Comparison of ENCODE assay signal across 8 mouse cellular contexts in genomic region chr9:67572790-67573682, GRCm38 (mm10). TPM values are rescaled to one million over a fixed set of nuclear protein-coding genes. Genes with fewer than 3 reads are reported as not detected.
DNase-seq lines count a peak whose midpoint lies in the region; ATAC-seq and TF ChIP-seq lines count a peak whose summit lies in the region.

No protein-coding gene starts in this region.

- H3K9ac ChIP-seq in CH12.LX (ENCODE audit: insufficient read depth, low read depth): no peak overlapping the region

- in situ Hi-C loops in CH12.LX (cut with MboI; ENCODE audit: low pct_ligation_motif_present, low pct_unique_long_range_greater_than_20kb, low sequenced_read_pairs): no loop called here

- TF ChIP-seq POLR2A in CH12.LX (IDR thresholded peaks at IDR 0.05; ENCODE audit: low read depth, low read length): no peak

- H3K4me3 ChIP-seq in CH12.LX (replicated peaks in 1 of 3; ENCODE audit: low read depth in 2 of 3, low read length in 2 of 3, poor library complexity in 1 of 3): no peak overlapping the region

- dilution Hi-C loops in CH12.LX (cut with MboI; ENCODE audit: extremely low pct_ligation_motif_present, extremely low pct_unique_long_range_greater_than_20kb, low sequenced_read_pairs): no loop called here

- DNase-seq in 3T3-L1 (ENCODE audit: low read depth, low spot score) (peak; percentile 76), CH12.LX (ENCODE audit: extremely low read depth) (peak; percentile 16)
- DNase-seq in fibroblast of lung, adult 2 months (ENCODE audit: low read depth): peak; percentile 33
- DNase-seq in left cerebral cortex, postnatal 25 days (ENCODE audit: low spot score in 2 of 2): peak; percentile 35 to 71
- DNase-seq in thymus, adult 18-20 months: no peak
- no peak for DNase-seq in kidney, adult 9 months
- DNase-seq in kidney, postnatal 10 days: no peak

- H3K36me3 ChIP-seq in CH12.LX (replicated peaks in 1 of 2; ENCODE audit: control insufficient read depth in 1 of 2, insufficient read depth in 1 of 2, low read length in 1 of 2): no peaks in the 10 kb centered on the region

- intact Hi-C loops in left cerebral cortex, postnatal 25 days (cut with DNase I): no loop called here

- no peaks in the 10 kb centered on the region for H3K79me2 ChIP-seq in CH12.LX (replicated peaks; ENCODE audit: control insufficient read depth, extremely low read depth, insufficient read depth, poor library complexity, severe bottlenecking)

- peaks cover 0 to 31% of the 10 kb centered on the region in 2 experiments; a peak in 2 of 4 replicates for H3K4me1 ChIP-seq in CH12.LX (ENCODE audit: control insufficient read depth in 1 of 2, insufficient read depth in 2 of 2)

- no peak for TF ChIP-seq RAD21 in CH12.LX (IDR thresholded peaks at IDR 0.05; ENCODE audit: low read depth, low read length)

- no peaks in the 10 kb centered on the region for H3K9me3 ChIP-seq in CH12.LX (replicated peaks; ENCODE audit: low read length)

- H3K27ac ChIP-seq in CH12.LX (ENCODE audit: insufficient read depth, low read depth): no peak overlapping the region

- no peak for TF ChIP-seq EP300 in CH12.LX (IDR thresholded peaks at IDR 0.05; ENCODE audit: low read length)

- no peak for ATAC-seq in granulocyte monocyte progenitor cell, adult 5-6 weeks (replicated peaks; ENCODE audit: poor library complexity, severe bottlenecking)

- TF ChIP-seq CTCF in CH12.LX (conservative IDR thresholded peaks at IDR 0.05 in 1 of 2, IDR thresholded peaks at IDR 0.05 in 1 of 2; ENCODE audit: low read depth in 2 of 2, low read length in 2 of 2): no peak

- H3K4me2 ChIP-seq in CH12.LX (ENCODE audit: insufficient read depth, low read depth, poor library complexity, severe bottlenecking): no peak overlapping the region

- H3K27me3 ChIP-seq in CH12.LX (replicated peaks): no peaks in the 10 kb centered on the region

TF ChIP-seq in CH12.LX, 34 proteins besides CTCF, POLR2A, EP300 and RAD21:
- TF ChIP-seq ETS1 (conservative IDR thresholded peaks at IDR 0.05; ENCODE audit: low read depth, low read length): no peak
- TF ChIP-seq CHD2 (IDR thresholded peaks at IDR 0.05; ENCODE audit: low read length): no peak
- TF ChIP-seq USF2 (conservative IDR thresholded peaks at IDR 0.05; ENCODE audit: low read depth, low read length): no peak
- no peak for TF ChIP-seq SMC3 (IDR thresholded peaks at IDR 0.05; ENCODE audit: low read depth, low read length)
- TF ChIP-seq PAX5 (IDR thresholded peaks at IDR 0.05; ENCODE audit: low read length): no peak
- TF ChIP-seq ZMIZ1 (IDR thresholded peaks at IDR 0.05; ENCODE audit: low read depth, low read length): no peak
- TF ChIP-seq USF1 (IDR thresholded peaks at IDR 0.05; ENCODE audit: low read depth, low read length): no peak
- TF ChIP-seq MXI1 (IDR thresholded peaks at IDR 0.05; ENCODE audit: low read depth, low read length): no peak
- TF ChIP-seq JUND (conservative IDR thresholded peaks at IDR 0.05; ENCODE audit: low read depth, low read length): no peak
- TF ChIP-seq TCF12 (IDR thresholded peaks at IDR 0.05; ENCODE audit: low read depth, low read length): no peak
- TF ChIP-seq POLR2AphosphoS2 (IDR thresholded peaks at IDR 0.05; ENCODE audit: low read depth, low read length): no peak
- TF ChIP-seq E2F4 (IDR thresholded peaks at IDR 0.05; ENCODE audit: insufficient replicate concordance, low read depth, low read length): no peak
- no peak for TF ChIP-seq MYC (IDR thresholded peaks at IDR 0.05; ENCODE audit: low read depth, low read length)
- no peak for TF ChIP-seq TBP (conservative IDR thresholded peaks at IDR 0.05; ENCODE audit: low read depth, low read length)
- no peak for TF ChIP-seq MAFK (IDR thresholded peaks at IDR 0.05; ENCODE audit: insufficient replicate concordance, low read length)
- TF ChIP-seq ELF1 (IDR thresholded peaks at IDR 0.05; ENCODE audit: low read depth, low read length): no peak

RNA-seq across cellular contexts. Expression of gene Tln2, which starts 13.5 kb away (rescaled TPM):
- total RNA-seq in CH12.LX (2012; rRNA removed) (4.4 TPM in 2 replicates), CH12.LX (2014; rRNA removed) (2.2 and 2.6 TPM in 2 replicates)
- 3.3 and 4.4 TPM in 2 replicates for polyA plus RNA-seq in CH12.LX (2012; ENCODE audit: insufficient read length, low read depth)
- 100 to 1,000 TPM; 105 to 106 TPM for total RNA-seq in left cerebral cortex, postnatal 25 days (2021)
- total RNA-seq in granulocyte monocyte progenitor cell, adult 5-6 weeks (2014; fragmentation: Nextera tagmentation): 0.28 TPM in 1 of 2 replicates, not detected in the other
- 1.4 and 7.0 TPM in 2 replicates for total RNA-seq in granulocyte monocyte progenitor cell, adult 5-6 weeks (2017)

Comparison
In these comparisons a context has a peak if more than half of its experiments do, and no peak if none do; other contexts are left out.
1. DNase-seq: peak in 3T3-L1 (single experiment), CH12.LX (single experiment), fibroblast of lung, adult 2 months (single experiment) and left cerebral cortex, postnatal 25 days (2 of 2); none in thymus, adult 18-20 months (0 of 2), kidney, adult 9 months (single experiment) and kidney, postnatal 10 days (single experiment).
2. RNA of gene Tln2, which starts 13.5 kb away (total RNA-seq): 105 to 106 TPM in left cerebral cortex, postnatal 25 days; 2.2 to 4.4 TPM in CH12.LX and 0.28 to 7.0 TPM in granulocyte monocyte progenitor cell, adult 5-6 weeks; every median in the first group is over 10 times any median in the second.